Mouse (Mus musculus): ENCODE measurements at regions not wholly inside any gene's neighbourhood (a gene's known extent, or its start where the extent isn't known, plus 50 kb on each side); places are given as distances from the start of the nearest gene placed in this dataset.

DNA sequence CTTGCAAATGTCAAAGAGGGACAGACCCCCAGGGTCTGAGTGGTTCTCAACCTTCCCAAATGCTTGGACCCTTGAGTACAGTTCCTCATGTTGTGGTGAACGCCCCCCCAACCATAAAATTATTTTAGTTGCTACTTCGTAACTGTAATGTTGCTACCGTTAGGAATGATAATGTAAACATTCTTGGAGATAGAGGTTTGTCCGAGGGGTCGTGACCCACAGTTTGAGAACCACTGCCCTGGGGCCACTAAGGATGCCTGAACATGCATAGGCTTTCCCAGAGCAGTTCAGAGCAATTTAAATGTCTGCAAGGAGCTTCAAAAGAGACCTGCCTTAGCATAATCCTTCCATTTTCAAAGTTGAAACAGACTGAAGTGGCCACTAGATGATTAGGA, 407.8 kb downstream of the Gm45692 start:
- no peak for DNase-seq

- no peak for DNase-seq
These were observed 410.6 kb downstream of the Gm45692 start for GRCm38 (mm10) chr8:26529921-26530320.

- no peak for DNase-seq
These were observed 414.4 kb downstream of the Gm45692 start for GRCm38 (mm10) chr8:26533444-26534421.

DNA sequence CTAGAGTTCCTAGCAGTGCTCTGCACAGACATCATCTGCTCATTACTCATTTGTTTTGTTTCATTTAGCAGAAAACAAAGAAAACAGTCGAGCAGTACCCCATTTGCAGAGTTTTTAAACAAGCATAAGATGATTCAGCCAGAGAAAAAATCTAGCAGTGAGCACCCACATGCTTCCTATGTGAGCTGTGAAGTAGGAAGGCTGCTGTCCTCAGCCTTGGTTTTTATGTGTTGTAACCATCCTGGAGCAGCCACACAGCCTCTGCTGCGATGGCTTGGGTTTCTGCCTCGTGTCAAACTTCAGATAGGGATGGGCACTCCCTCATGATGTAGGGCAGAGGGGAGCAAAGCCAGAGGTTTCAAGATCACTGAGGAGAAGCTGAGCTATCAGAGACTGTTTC, 416.5 kb downstream of the Gm45692 start:
- DNase-seq = no peak

GRCm38 (mm10) chr8:26553691-26554090, 423.4 kb upstream of the Zfp703 start:
- no peak for DNase-seq

DNA sequence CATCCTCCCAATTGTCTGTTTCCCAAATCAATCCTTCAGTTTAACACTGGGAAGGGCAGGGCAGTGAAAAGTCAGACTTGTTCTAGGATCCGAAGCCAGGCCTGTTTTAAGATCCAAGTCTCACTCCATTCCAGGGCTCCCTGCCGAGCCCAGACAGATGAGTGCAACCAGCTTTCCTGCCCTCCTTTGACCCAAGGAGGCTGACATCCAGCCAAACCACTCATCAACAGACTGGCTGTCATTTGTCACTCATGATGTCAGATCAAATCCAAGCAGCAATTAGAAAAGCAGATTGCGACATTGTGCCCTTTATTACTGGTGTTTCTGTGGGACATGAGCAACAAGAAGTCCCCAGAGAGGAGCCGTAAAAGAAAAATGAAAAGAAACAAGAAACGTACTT, 417.9 kb upstream of the Zfp703 start:
- peak in 1 of 2 experiments; percentile 7 for DNase-seq

DNA sequence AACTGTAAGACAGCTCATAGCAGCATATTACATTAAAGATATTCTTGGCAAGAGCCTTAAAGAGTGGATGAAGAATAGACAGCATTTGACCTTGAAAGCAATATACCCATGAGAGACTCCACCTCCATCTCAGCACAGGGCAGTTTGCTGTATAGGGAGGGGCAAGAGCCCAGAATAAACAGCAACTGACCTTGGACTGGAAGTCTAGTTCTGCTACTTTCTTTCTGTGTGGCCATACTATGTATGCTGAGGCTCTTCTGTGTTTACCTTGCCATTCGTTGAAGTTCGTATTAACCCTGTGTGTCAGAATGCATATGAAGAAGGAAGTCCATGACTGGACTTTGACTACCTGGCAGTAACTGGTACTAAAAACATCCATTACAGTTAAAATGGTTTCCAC, 414.0 kb upstream of the Zfp703 start:
- DNase-seq = no peak

DNA sequence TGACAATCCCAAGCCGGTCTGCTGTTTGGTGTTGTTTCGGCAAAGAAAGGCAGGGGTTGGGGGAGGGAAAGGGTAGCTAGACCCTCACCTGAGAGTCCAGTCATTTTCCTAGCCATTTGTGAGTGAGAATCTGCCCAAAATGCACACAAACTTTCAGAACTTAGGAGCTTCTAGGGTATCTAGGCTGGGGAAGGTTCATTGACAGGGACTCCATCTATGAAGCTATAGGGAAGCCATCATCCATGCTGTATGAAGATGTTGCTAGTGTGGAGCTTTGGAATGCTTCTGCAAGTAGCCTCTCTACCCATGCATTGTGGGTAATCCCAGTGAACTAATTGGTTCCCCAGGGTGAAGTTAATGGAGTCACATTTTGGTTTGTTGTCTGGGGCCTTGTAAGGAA, 412.9 kb upstream of the Zfp703 start:
- no peak for DNase-seq

DNA sequence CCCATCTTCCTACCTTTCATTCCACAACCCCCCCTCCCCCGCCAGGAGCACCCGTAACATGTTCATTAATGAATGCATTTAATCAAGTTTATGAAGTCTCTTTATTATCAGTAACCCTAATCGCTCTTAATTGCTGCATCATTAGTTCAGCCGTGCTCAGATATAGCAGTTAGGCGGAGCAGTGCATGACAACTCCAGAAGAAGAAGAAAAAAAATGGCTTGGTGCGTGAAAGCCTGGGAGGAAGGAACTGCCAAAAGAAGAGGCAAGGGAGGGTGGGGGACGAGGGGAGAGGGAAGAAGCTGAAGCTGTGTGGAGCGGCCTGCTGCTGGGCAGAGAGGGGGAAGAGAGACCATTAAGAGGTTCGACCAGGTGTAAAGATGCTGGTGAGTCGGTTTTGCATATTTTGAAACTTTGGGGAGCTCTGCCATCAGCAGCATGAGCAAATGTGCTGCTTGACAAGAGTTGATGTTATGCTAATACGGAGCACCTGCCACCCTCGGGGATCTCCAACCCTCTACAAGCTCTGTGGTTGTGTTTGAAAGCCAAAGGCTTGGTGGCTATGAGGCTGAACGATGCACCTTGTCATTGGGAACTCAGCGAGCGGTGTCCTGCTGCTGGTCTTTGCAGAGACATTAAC, 408.6 kb upstream of the Zfp703 start:
- no peak for DNase-seq

DNA sequence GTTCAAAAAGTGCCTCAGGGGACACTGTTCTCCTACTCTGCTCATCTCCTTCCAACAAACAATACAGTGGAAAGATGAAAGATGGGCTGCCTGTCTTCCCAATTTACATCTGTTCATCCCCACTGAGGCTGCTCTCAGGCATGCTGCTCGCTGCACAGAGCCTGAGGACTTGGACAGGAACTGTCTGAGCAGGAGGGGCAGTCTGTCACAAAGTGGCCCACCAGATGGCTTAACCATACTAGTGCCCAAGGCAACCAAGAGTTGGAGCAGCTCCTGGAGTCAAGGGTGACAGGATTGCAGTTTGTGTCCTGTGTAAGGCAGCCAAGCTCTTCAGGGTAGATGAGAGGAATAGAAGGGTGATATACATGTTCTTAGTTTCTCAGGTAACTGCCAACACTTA, 388.3 kb upstream of the Zfp703 start:
- no peak for DNase-seq

GRCm38 (mm10) chr8:26590591-26591212, 386.4 kb upstream of the Zfp703 start:
- no peak for DNase-seq

DNA sequence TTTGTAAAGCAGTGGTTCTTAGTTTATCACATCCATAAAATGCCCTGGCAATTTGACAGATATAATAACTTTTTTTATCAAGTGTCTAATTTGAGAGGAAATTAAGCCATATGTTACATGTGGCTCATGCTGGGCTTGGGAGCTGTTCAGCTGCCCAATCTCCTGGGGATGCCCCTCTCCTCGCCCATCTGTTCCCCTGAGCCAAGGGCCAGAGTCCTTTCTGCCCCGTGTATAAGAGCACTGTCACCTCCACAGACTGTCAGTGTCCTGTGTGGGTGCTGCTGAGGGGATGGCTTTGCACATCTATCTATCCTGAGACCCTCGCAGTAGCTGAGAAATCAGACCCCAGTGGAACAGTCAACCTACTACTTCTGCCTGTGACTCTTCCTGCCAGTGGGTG, 385.9 kb upstream of the Zfp703 start:
- DNase-seq = no peak

DNA sequence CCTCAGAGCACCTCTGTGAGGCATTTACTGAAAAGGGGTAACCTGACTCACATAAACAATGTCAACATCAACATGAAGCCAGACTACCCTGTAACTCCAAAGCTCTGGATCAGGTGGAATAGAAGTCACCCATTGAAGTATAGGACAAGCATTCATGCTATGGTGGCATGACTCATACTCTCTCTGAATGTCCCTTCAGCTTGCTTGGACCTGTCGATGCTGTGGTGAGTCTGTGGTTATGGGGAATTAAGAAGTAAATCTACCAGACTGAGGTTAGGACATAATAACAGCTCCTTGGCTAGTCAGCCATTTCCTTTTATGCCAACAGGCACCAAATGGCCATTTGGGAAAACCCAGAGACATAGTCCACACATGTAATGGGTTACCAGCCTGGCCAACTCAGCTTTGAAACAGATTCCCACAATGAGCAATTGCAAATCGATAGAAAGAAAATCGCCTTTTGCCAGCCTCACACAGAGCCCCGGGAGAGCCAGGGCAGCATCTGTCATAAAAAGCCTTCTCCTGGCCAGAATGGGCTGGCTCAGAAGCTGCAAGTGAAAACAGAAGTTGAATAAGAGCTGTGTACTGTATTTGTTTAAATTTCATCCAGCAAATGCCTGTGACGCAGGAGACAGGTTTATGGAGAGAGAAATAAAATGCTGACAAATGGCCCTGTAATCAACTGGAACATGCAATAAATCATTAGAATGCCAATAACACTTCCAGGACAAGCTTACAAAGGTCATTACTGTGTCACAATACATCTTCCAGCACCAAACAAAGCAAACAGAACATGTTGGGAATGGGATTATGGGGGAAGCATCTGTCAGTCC, 383.4 kb upstream of the Zfp703 start:
- no peak for DNase-seq

GRCm38 (mm10) chr8:26594369-26594920, 382.7 kb upstream of the Zfp703 start:
- DNase-seq = no peak

DNA sequence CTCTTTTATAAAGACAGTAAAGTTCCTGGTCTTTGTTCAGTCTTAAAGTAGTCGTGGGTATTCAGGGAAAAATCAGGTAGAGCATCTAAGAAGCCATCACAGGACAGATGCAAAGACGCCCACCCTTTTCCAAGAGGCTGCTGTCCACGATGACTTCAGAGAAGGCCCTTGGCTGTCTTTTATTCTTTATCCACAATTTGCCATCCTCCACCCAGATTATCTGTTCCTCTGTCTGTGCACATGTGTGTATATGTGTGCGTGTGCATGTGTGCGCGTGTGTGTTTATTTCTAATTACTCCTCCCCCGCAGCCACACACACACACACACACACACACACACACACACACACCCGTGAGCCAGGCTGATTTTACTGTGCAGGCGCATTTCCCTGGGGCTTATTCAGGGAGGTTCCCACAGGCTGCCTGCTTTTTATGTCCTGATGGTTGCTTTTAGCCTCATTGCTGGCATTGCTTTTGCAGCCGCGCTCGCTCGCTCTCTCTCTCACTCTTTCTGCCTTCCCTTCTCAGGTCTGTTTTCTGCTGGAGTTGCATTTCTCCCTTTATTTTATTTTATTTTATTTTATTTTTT, 381.6 kb upstream of the Zfp703 start:
- DNase-seq = no peak

- no peak for DNase-seq
These were observed 380.3 kb upstream of the Zfp703 start for GRCm38 (mm10) chr8:26596665-26597362.

DNA sequence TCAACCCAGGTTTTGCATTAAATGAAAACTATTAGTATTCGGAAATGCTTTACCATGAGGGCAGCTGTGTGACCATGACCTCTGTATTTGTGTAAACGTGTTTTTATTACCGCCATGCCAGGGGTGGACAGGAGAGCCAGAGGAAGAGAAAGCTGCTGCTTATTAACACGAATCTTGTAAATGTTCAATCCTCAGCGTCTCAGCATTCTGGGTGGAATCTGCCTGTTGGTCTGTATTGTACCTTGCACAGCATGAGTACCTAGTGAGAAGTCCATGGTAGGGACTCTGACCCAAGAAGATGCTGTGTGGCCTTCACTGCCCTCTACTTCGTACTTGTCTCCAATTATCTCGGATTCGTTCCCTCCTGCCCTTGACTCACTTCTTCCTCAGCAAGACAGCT, 378.6 kb upstream of the Zfp703 start:
- no peak for DNase-seq

GRCm38 (mm10) chr8:26600127-26600526, 377.0 kb upstream of the Zfp703 start:
- no peak for DNase-seq

DNA sequence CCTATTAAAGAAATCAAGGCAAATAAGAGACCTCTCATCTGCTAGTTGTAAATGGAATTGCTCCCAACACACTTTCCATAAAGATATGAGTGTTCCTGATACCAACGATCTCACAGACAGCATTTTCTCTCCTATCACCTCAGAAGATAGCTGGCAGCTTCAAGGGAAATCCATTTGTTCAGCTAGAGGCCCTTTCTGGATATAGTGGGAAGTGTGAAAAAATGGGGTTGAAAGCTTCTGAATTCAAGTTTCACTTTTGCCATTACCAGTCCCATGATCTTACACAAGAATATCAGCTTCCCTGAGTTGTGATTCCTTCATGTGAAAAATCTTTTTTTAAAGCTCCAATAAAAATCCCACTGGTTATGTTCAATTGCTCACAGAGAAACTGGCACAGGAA, 369.1 kb upstream of the Zfp703 start:
- DNase-seq = no peak

- no peak for DNase-seq
These were observed 368.5 kb upstream of the Zfp703 start for GRCm38 (mm10) chr8:26608588-26608987.

- DNase-seq = no peak
These were observed 365.0 kb upstream of the Zfp703 start for GRCm38 (mm10) chr8:26612153-26612552.

Measured in thymus, adult 18-20 months (tissue).